Mouse (Mus musculus) CD8-positive naive resting alpha-beta T cell, adult 2 months (primary cell): ENCODE measurements around the gene Rab20.
A peak's percentile ranks its signal among the peaks of the same experiment; 100 is the strongest.

Experiments used
- DNase-seq, 2 experiments: peaks; one replicate each; pipeline ENCODE4 v3.0.0; 2022; ENCODE audit warnings: low read depth in 2 of 2, low spot score in 2 of 2

The Rab20 gene

GRCm38 (mm10) chr8:11457278-11457677 is 21.2 kb downstream of the Rab20 start:
- no peak for DNase-seq

- no peak for DNase-seq
Measured at GRCm38 (mm10) chr8:11454228-11454627, 24.3 kb downstream of the Rab20 start.

- DNase-seq = no peak
Measured at GRCm38 (mm10) chr8:11452974-11453373, 25.5 kb downstream of the Rab20 start.

GRCm38 (mm10) chr8:11452559-11452958 is 26.0 kb downstream of the Rab20 start:
- no peak for DNase-seq

GRCm38 (mm10) chr8:11452152-11452551 is 26.4 kb downstream of the Rab20 start:
- DNase-seq = no peak

- no peak for DNase-seq
Measured at GRCm38 (mm10) chr8:11450184-11451113, 28.1 kb downstream of the Rab20 start.

- no peak for DNase-seq
Measured at GRCm38 (mm10) chr8:11447910-11448570, 30.5 kb downstream of the Rab20 start.

- DNase-seq = no peak
Measured at GRCm38 (mm10) chr8:11445790-11446189, 32.7 kb downstream of the Rab20 start.

GRCm38 (mm10) chr8:11444216-11444615 is 34.3 kb downstream of the Rab20 start:
- DNase-seq = no peak

- no peak for DNase-seq
Measured at GRCm38 (mm10) chr8:11443611-11444010, 34.9 kb downstream of the Rab20 start.

- DNase-seq = no peak
Measured at GRCm38 (mm10) chr8:11441291-11441690, 37.2 kb downstream of the Rab20 start.

GRCm38 (mm10) chr8:11437862-11438261 is 40.6 kb downstream of the Rab20 start:
- no peak for DNase-seq

- no peak for DNase-seq
Measured at GRCm38 (mm10) chr8:11430688-11431087, 47.8 kb downstream of the Rab20 start.

- no peak for DNase-seq
Measured at GRCm38 (mm10) chr8:11423091-11423490, 55.4 kb downstream of the Rab20 start.

GRCm38 (mm10) chr8:11421968-11422367 is 56.5 kb downstream of the Rab20 start:
- DNase-seq = no peak

- DNase-seq = peak; percentile 13 to 15
Measured at GRCm38 (mm10) chr8:11421105-11421504, 57.4 kb downstream of the Rab20 start.

- DNase-seq = peak; percentile 15 to 28
Measured at GRCm38 (mm10) chr8:11419645-11420044, 58.9 kb downstream of the Rab20 start.

- DNase-seq = no peak
Measured at GRCm38 (mm10) chr8:11419232-11419631, 59.3 kb downstream of the Rab20 start.

GRCm38 (mm10) chr8:11417762-11418161 is 60.7 kb downstream of the Rab20 start:
- DNase-seq = no peak

GRCm38 (mm10) chr8:11415089-11415488 is 63.4 kb downstream of the Rab20 start:
- no peak for DNase-seq

- no peak for DNase-seq
Measured at GRCm38 (mm10) chr8:11414304-11414703, 64.2 kb downstream of the Rab20 start.

- DNase-seq = no peak
Measured at GRCm38 (mm10) chr8:11412450-11412849, 66.1 kb downstream of the Rab20 start.
